Mouse (Mus musculus) CD4-positive, CD25-positive, alpha-beta regulatory T cell, adult 4 months (primary cell): ENCODE data around the gene Kif19a. TPM values are rescaled to one million over a fixed set of nuclear protein-coding genes. Genes with fewer than 3 reads are reported as not detected.
A peak's percentile ranks its signal among the peaks of the same experiment; 100 is the strongest.

Source experiments
- ATAC-seq: one replicate; pipeline ENCODE4 v1.8.0; 2017
- polyA plus RNA-seq, 2 experiments: library from polyadenylated mRNA; unstranded; fragments of 100-300 nt; shearing (Covaris generic); gene quantifications; one replicate each; pipeline ENCODE4 v1.2.1; 2017

The Kif19a gene
- polyA plus RNA-seq, 2 experiments from 2014 or later = not detected

- ATAC-seq = no peak
Observed at GRCm38 (mm10) chr11:114785892-114786291, 20.7 kb downstream of the Kif19a start.

GRCm38 (mm10) chr11:114786326-114786725 is 21.1 kb downstream of the Kif19a start:
- no peak for ATAC-seq

GRCm38 (mm10) chr11:114787611-114788010 is 22.4 kb downstream of the Kif19a start:
- ATAC-seq = no peak

GRCm38 (mm10) chr11:114789061-114789714 is 24.0 kb downstream of the Kif19a start:
- peak; percentile 58 for ATAC-seq

GRCm38 (mm10) chr11:114789716-114790115 is 24.5 kb downstream of the Kif19a start:
- ATAC-seq = no peak

GRCm38 (mm10) chr11:114790171-114790570 is 25.0 kb downstream of the Kif19a start:
- no peak for ATAC-seq

GRCm38 (mm10) chr11:114790841-114791240 is 25.7 kb downstream of the Kif19a start:
- no peak for ATAC-seq

- no peak for ATAC-seq
Observed at GRCm38 (mm10) chr11:114791351-114791889, 26.2 kb downstream of the Kif19a start.

GRCm38 (mm10) chr11:114791891-114792411 is 26.8 kb downstream of the Kif19a start:
- no peak for ATAC-seq

GRCm38 (mm10) chr11:114792931-114793494 is 27.8 kb downstream of the Kif19a start:
- ATAC-seq = no peak

GRCm38 (mm10) chr11:114793868-114794545 is 28.8 kb downstream of the Kif19a start:
- ATAC-seq = no peak

- ATAC-seq = no peak
Observed at GRCm38 (mm10) chr11:114794691-114795090, 29.5 kb downstream of the Kif19a start.

GRCm38 (mm10) chr11:114795231-114795746 is 30.1 kb downstream of the Kif19a start:
- ATAC-seq = no peak

GRCm38 (mm10) chr11:114795848-114796322 is 30.7 kb downstream of the Kif19a start, which contains the start of gene Btbd17:
TSS of gene Btbd17 (minus strand) at chr11:114795945.
- ATAC-seq = no peak

- no peak for ATAC-seq
Observed at GRCm38 (mm10) chr11:114797176-114797575, 32.0 kb downstream of the Kif19a start.

- ATAC-seq = no peak
Observed at GRCm38 (mm10) chr11:114797981-114798380, 32.8 kb downstream of the Kif19a start.

GRCm38 (mm10) chr11:114798624-114799023 is 33.4 kb downstream of the Kif19a start, which contains the start of gene Gpr142:
TSS of gene Gpr142 (plus strand) at chr11:114798924.
- ATAC-seq = no peak

GRCm38 (mm10) chr11:114801906-114802305 is 36.7 kb downstream of the Kif19a start:
- ATAC-seq = no peak

- no peak for ATAC-seq
Observed at GRCm38 (mm10) chr11:114802540-114803267, 37.5 kb downstream of the Kif19a start.

- ATAC-seq = no peak
Observed at GRCm38 (mm10) chr11:114803990-114804389, 38.8 kb downstream of the Kif19a start.

- no peak for ATAC-seq
Observed at GRCm38 (mm10) chr11:114807025-114807424, 41.8 kb downstream of the Kif19a start.
